Mouse (Mus musculus): ENCODE measurements around the gene Wipi1.

- TF ChIP-seq CTCF (IDR thresholded peaks at IDR 0.05; ENCODE audit: low read depth), result no peak
- 0 out of 2 replicates have a peak, but pooled peaks have one; percentile 19 for TF ChIP-seq EP300 (IDR thresholded peaks at IDR 0.05; ENCODE audit: low read depth)
These were observed 24.7 kb downstream of the Wipi1 start for GRCm38 (mm10) chr11:109587019-109587418.
